Mouse (Mus musculus) cerebellum, adult 2 months (tissue): ENCODE results near the gene Nxn.

Experiments
- CTCF ChIP-seq: fragments of 200-500 bp; IDR thresholded peaks from 2 replicates; pipeline ENCODE4 v1.5.1; 2011; ENCODE audit warnings: low read depth, mild to moderate bottlenecking, control low read depth, low read length, moderate library complexity, borderline replicate concordance; ENCODE audit not compliant: insufficient read depth
- POLR2A ChIP-seq: fragments of 200-500 bp; IDR thresholded peaks from 2 replicates; pipeline ENCODE4 v1.6.1; 2011; ENCODE audit warnings: low read length, control low read depth, borderline replicate concordance; ENCODE audit not compliant: insufficient read depth

GRCm38 (mm10) chr11:76294078-76294477, 104.9 kb downstream of the Nxn start:
- TF ChIP-seq POLR2A (no peak), CTCF (no peak)
